Mouse (Mus musculus): ENCODE measurements at regions not wholly inside any gene's neighbourhood (a gene's known extent, or its start where the extent isn't known, plus 50 kb on each side); places are given as distances from the start of the nearest gene placed in this dataset.
"Not testable (repeated sequence)": the region's sequence is repeated elsewhere in the genome, so short reads cannot be mapped to it uniquely, and the experiment has no call there.

DNA sequence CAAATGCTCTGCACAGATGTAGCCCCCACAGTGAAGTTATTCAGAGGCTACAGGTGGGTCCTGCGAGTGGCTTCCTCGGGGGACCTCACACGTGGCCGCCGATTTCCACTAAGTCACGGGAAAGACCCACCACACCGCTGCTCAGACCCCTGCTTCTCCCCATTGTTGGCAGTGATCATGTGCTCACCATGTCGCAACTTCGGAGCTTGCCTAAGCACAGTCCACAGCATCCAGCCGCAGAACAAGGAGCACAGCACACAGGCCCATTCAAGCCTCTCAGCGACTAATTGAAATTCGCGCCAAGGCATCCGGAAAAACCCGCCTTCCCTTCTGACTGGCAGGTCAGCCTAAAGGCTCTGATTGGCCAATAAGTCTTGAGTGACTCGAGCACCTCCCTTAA, 95.0 kb downstream of the Ptchd3 start:
- not testable (repeated sequence) for TF ChIP-seq CTCF, EP300 (IDR thresholded peaks at IDR 0.05; ENCODE audit: low read depth)
